Mouse (Mus musculus): ENCODE data around the gene Bcl11b. TPM values are rescaled to one million over a fixed set of nuclear protein-coding genes. Genes with fewer than 3 reads are reported as not detected.

The Bcl11b gene
- polyA plus RNA-seq, 1 experiment: 22.3 TPM

DNA sequence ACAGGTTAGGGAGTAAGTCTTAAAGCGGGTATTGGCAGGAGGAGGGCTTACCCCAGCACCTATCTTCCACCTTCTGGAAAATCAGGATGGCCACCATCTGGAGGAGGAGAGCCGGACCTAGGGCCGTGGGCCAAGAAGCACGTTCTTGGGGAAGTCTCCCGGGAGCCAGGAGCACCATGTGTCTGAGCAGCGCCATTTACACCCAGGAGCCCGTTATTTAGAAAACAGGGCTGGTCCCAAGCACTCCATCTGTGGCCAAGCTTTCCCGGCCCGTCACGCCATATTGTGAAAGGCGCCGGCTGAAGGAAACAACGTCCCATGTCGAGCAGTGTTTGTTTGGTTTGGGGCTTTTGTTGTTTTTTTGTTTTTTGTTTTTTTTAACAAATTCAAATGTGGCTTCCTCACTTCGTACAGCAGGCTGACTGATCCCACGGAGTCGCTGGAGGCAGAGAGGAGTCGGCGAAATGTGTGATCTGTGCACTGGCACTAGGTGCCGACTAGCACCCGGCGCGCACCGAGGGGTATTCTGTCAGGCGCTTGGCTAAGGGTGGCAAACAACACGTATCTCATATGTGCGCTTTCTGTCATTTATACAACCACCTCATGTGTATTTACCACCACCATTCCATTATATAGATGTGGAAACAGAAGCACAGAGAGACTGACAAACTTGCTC lies 128.8 kb downstream of the Bcl11b start:
- no peaks in the 10 kb centered on the region for H3K27me3 ChIP-seq (ENCODE audit: control insufficient read depth, insufficient read depth, low read length)
- no peak overlapping the region for H3K4me3 ChIP-seq (ENCODE audit: low read depth, low read length)
- WGBS: 94% methylated on average over 27 of the region's 27 CpGs
- TF ChIP-seq CTCF (IDR thresholded peaks at IDR 0.05; ENCODE audit: extremely low read depth, insufficient read length, insufficient replicate concordance, low read depth, low read length) (no peak), POLR2A (IDR thresholded peaks at IDR 0.05; ENCODE audit: low read depth, low read length) (no peak)
- H3K4me1 ChIP-seq (ENCODE audit: control insufficient read depth, insufficient read depth, insufficient read length, low read length): no peaks in the 10 kb centered on the region
- no peak overlapping the region for H3K27ac ChIP-seq (ENCODE audit: insufficient read depth, low read depth, low read length)
- H3K36me3 ChIP-seq (ENCODE audit: control insufficient read depth, insufficient read depth, low read length): no peaks in the 10 kb centered on the region

DNA sequence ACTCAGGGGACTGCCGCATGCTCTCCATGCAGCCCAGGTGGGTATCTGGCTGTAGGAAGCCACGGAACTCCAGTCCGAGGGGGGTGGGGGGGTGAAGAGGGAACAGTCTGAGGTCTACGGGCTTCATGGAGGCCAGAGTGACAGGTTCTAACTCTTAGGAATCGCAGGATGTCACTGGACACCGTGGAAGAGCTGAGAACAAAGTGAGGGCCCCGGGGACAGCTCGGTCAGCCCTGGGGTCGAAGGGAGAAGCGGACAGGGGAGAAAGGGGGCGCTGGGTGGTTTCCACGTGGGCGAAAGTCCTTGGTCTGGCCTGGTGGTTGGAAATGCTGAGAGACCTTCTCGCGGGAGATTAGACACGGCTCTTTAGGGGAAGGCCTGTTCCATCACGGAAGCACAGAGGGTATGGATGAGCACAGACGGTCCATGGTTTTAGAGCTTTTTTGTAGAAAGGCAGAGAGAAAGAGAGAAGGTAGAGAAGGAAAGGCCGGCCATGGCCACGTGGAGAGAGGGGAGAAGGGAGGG lies 133.8 kb downstream of the Bcl11b start:
- Histone ChIP-seq H3K4me1 (ENCODE audit: control insufficient read depth, insufficient read depth, insufficient read length, low read length) (no peaks in the 10 kb centered on the region), H3K27ac (ENCODE audit: insufficient read depth, low read depth, low read length) (no peak overlapping the region), H3K4me3 (ENCODE audit: low read depth, low read length) (no peak overlapping the region), H3K27me3 (ENCODE audit: control insufficient read depth, insufficient read depth, low read length) (no peaks in the 10 kb centered on the region), H3K36me3 (ENCODE audit: control insufficient read depth, insufficient read depth, low read length) (no peaks in the 10 kb centered on the region)
- WGBS: 86% methylated on average over 20 of the region's 20 CpGs
- TF ChIP-seq CTCF (IDR thresholded peaks at IDR 0.05; ENCODE audit: extremely low read depth, insufficient read length, insufficient replicate concordance, low read depth, low read length): no peak
- TF ChIP-seq POLR2A (IDR thresholded peaks at IDR 0.05; ENCODE audit: low read depth, low read length): no peak

DNA sequence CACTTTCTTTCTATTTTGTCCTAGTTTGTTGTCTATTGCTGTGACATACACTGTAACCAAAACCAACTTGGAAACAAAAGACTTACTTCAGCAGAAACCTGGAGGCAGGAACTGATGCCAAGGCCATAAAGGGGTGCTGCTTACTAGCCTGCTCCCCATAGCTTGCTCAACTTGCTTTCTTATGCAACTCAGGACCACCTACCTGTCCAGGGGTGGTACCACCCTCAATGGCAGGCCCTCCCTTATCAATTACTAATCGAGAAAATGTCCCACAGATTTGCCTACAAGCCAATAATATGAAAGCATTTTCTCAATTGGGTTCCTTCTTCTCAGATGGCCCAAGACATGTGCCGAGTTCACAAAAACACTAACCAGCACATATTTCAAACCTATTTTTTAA lies 135.1 kb downstream of the Bcl11b start:
- Histone ChIP-seq H3K27me3 (ENCODE audit: control insufficient read depth, insufficient read depth, low read length) (no peaks in the 10 kb centered on the region), H3K4me3 (ENCODE audit: low read depth, low read length) (no peak overlapping the region), H3K4me1 (ENCODE audit: control insufficient read depth, insufficient read depth, insufficient read length, low read length) (no peaks in the 10 kb centered on the region), H3K27ac (ENCODE audit: insufficient read depth, low read depth, low read length) (no peak overlapping the region), H3K36me3 (ENCODE audit: control insufficient read depth, insufficient read depth, low read length) (no peaks in the 10 kb centered on the region)
- WGBS: 93% methylated on average over 2 of the region's 2 CpGs
- TF ChIP-seq CTCF (IDR thresholded peaks at IDR 0.05; ENCODE audit: extremely low read depth, insufficient read length, insufficient replicate concordance, low read depth, low read length) (no peak), POLR2A (IDR thresholded peaks at IDR 0.05; ENCODE audit: low read depth, low read length) (no peak)

Other genes starting within 250 kb of the Bcl11b start
- gene Setd3, start 175.7 kb upstream of the Bcl11b start, polyA plus RNA-seq (2012; rRNA removed): 4.2 and 8.9 TPM in 2 replicates
- gene Ccnk, start 176.0 kb upstream of the Bcl11b start, polyA plus RNA-seq (2012; rRNA removed): 4.8 and 11.4 TPM in 2 replicates

Measured in small intestine, adult 2 months (tissue).